Mouse (Mus musculus): ENCODE results near the gene Asf1b. TPM values are rescaled to one million over a fixed set of nuclear protein-coding genes. Genes with fewer than 3 reads are reported as not detected.

Asf1b gene
- polyA plus RNA-seq, 1 experiment from 2014 or later, result 83.0 TPM

GRCm38 (mm10) chr8:83937645-83938044 is 17.7 kb upstream of the Asf1b start:
- Histone ChIP-seq H3K4me3 (ENCODE audit: low read depth, low read length) (no peak overlapping the region), H3K36me3 (replicated peaks; ENCODE audit: control insufficient read depth, insufficient read depth, low read depth, low read length) (peaks cover 23% of the 10 kb centered on the region), H3K27ac (replicated peaks; ENCODE audit: low read depth, low read length) (no peak overlapping the region), H3K4me1 (ENCODE audit: control insufficient read depth, insufficient read depth, low read length) (no peaks in the 10 kb centered on the region), H3K27me3 (ENCODE audit: control insufficient read depth, insufficient read depth, low read length) (no peaks in the 10 kb centered on the region), H3K9ac (replicated peaks; ENCODE audit: low read length) (no peak overlapping the region), H3K4me2 (ENCODE audit: low read depth, low read length) (no peak overlapping the region), H3K9me3 (replicated peaks; ENCODE audit: control insufficient read depth, low read length) (no peaks in the 10 kb centered on the region)
- ATAC-seq (replicated peaks; ENCODE audit: insufficient number of reproducible peaks, low FRiP score, low TSS enrichment, low read depth) (no peak), DNase-seq (ENCODE audit: low spot score) (no peak)
- 91% methylated on average over 7 of the region's 7 CpGs for WGBS

DNA sequence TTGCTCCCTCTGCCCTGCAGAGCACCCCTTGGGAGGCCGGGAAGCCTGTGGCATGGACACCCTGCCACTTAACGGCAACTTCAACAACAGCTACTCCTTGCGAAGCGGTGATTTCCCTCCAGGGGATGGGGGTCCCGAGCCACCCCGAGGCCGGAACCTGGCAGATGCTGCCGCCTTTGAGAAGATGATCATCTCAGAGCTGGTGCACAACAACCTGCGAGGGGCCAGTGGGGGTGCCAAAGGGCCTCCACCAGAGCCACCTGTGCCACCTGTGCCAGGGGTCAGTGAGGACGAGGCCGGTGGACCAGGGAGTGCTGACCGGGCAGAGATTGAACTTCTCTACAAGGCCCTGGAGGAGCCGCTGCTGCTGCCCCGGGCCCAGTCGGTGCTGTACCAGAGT is 17.0 kb upstream of the Asf1b start:
- no peak for ATAC-seq (replicated peaks; ENCODE audit: insufficient number of reproducible peaks, low FRiP score, low TSS enrichment, low read depth)
- Histone ChIP-seq H3K4me3 (ENCODE audit: low read depth, low read length) (no peak overlapping the region), H3K27me3 (ENCODE audit: control insufficient read depth, insufficient read depth, low read length) (no peaks in the 10 kb centered on the region), H3K4me2 (ENCODE audit: low read depth, low read length) (no peak overlapping the region), H3K9ac (replicated peaks; ENCODE audit: low read length) (no peak overlapping the region), H3K27ac (replicated peaks; ENCODE audit: low read depth, low read length) (no peak overlapping the region), H3K36me3 (replicated peaks; ENCODE audit: control insufficient read depth, insufficient read depth, low read depth, low read length) (peaks cover 22% of the 10 kb centered on the region), H3K4me1 (ENCODE audit: control insufficient read depth, insufficient read depth, low read length) (no peaks in the 10 kb centered on the region), H3K9me3 (replicated peaks; ENCODE audit: control insufficient read depth, low read length) (no peaks in the 10 kb centered on the region)
- WGBS, result 92% methylated on average over 15 of the region's 15 CpGs
- no peak for DNase-seq (ENCODE audit: low spot score)

DNA sequence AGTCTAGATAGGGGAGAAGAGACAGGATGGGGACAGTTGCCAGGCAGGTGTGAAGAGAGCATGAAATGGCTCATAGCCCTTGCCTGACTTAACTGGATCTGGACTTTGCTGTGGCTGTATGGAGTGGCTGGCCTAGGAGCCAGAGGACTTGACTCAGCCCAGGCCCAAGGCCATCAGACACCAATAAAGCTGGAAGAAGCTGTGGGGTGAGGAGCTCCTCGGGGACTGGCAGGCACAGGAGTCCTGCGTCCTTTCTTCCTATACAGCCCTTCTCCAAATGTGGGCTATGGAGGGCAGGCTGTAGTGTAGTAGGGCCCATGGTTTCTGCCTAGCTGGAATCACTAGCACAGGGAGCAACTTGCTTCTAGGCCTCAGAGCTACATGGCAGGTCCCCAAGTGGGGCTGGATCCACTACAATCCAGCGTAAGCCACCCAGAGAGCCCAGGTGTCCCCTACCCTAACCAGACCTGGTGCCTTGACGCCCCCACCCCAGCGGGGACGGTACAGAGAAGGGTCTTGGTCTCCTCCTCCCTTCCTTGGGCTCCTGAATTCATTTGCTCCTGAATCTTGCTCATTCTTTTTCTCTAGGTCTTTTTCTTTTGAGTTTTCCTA is 14.1 kb upstream of the Asf1b start:
- H3K27me3 ChIP-seq (ENCODE audit: control insufficient read depth, insufficient read depth, low read length), result no peaks in the 10 kb centered on the region

GRCm38 (mm10) chr8:83942446-83942845 is 12.9 kb upstream of the Asf1b start:
- H3K27ac ChIP-seq (replicated peaks; ENCODE audit: low read depth, low read length), result no peak overlapping the region
- H3K36me3 ChIP-seq (replicated peaks; ENCODE audit: control insufficient read depth, insufficient read depth, low read depth, low read length), result peaks cover 5% of the 10 kb centered on the region
- no peak for ATAC-seq (replicated peaks; ENCODE audit: insufficient number of reproducible peaks, low FRiP score, low TSS enrichment, low read depth)
- no peak overlapping the region for H3K9ac ChIP-seq (replicated peaks; ENCODE audit: low read length)
- no peak overlapping the region for H3K4me2 ChIP-seq (ENCODE audit: low read depth, low read length)
- no peak overlapping the region for H3K4me3 ChIP-seq (ENCODE audit: low read depth, low read length)
- no peaks in the 10 kb centered on the region for H3K4me1 ChIP-seq (ENCODE audit: control insufficient read depth, insufficient read depth, low read length)
- no peaks in the 10 kb centered on the region for H3K27me3 ChIP-seq (ENCODE audit: control insufficient read depth, insufficient read depth, low read length)
- WGBS, result 95% methylated on average over 1 of the region's 1 CpGs
- H3K9me3 ChIP-seq (replicated peaks; ENCODE audit: control insufficient read depth, low read length), result no peaks in the 10 kb centered on the region
- no peak for DNase-seq (ENCODE audit: low spot score)

More for the DNA sequence above, 14.1 kb upstream of the Asf1b start:
- peaks cover 9% of the 10 kb centered on the region for H3K36me3 ChIP-seq (replicated peaks; ENCODE audit: control insufficient read depth, insufficient read depth, low read depth, low read length)
- DNase-seq (ENCODE audit: low spot score) (no peak), ATAC-seq (replicated peaks; ENCODE audit: insufficient number of reproducible peaks, low FRiP score, low TSS enrichment, low read depth) (0 out of 2 replicates have a peak, but pooled peaks have one; percentile 13)
- no peaks in the 10 kb centered on the region for H3K9me3 ChIP-seq (replicated peaks; ENCODE audit: control insufficient read depth, low read length)
- no peaks in the 10 kb centered on the region for H3K4me1 ChIP-seq (ENCODE audit: control insufficient read depth, insufficient read depth, low read length)
- H3K4me3 ChIP-seq (ENCODE audit: low read depth, low read length), result no peak overlapping the region
- no peak overlapping the region for H3K9ac ChIP-seq (replicated peaks; ENCODE audit: low read length)
- WGBS, result 63% methylated on average over 6 of the region's 6 CpGs
- H3K27ac ChIP-seq (replicated peaks; ENCODE audit: low read depth, low read length), result no peak overlapping the region
- no peak overlapping the region for H3K4me2 ChIP-seq (ENCODE audit: low read depth, low read length)

DNA sequence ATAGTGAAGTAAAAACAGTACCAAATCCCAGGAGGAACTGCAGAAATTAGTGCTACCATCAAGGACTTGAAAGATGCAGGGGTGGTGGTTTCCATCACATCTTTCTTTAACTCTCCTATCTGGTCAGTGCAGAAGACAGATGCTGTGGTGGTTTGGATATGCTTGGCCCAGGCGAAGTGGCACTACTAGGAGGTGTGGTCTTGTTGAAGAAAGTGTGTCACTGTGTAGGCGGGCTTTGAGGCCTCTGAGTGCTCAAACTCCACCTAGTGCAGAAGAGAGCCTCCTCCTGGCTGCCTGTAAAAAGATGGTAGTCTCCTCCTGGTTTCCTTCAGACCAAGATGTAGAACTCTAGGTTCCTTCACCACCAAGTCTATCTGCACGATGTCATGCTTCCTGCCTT is 9.8 kb upstream of the Asf1b start:
- Histone ChIP-seq H3K9me3 (replicated peaks; ENCODE audit: control insufficient read depth, low read length) (no peaks in the 10 kb centered on the region), H3K27ac (replicated peaks; ENCODE audit: low read depth, low read length) (no peak overlapping the region), H3K27me3 (ENCODE audit: control insufficient read depth, insufficient read depth, low read length) (no peaks in the 10 kb centered on the region), H3K36me3 (replicated peaks; ENCODE audit: control insufficient read depth, insufficient read depth, low read depth, low read length) (no peaks in the 10 kb centered on the region), H3K4me1 (ENCODE audit: control insufficient read depth, insufficient read depth, low read length) (no peaks in the 10 kb centered on the region), H3K4me3 (ENCODE audit: low read depth, low read length) (no peak overlapping the region), H3K9ac (replicated peaks; ENCODE audit: low read length) (no peak overlapping the region), H3K4me2 (ENCODE audit: low read depth, low read length) (no peak overlapping the region)
- no peak for ATAC-seq (replicated peaks; ENCODE audit: insufficient number of reproducible peaks, low FRiP score, low TSS enrichment, low read depth)
- WGBS, result 72% methylated on average over 3 of the region's 3 CpGs
- DNase-seq (ENCODE audit: low spot score), result no peak

DNA sequence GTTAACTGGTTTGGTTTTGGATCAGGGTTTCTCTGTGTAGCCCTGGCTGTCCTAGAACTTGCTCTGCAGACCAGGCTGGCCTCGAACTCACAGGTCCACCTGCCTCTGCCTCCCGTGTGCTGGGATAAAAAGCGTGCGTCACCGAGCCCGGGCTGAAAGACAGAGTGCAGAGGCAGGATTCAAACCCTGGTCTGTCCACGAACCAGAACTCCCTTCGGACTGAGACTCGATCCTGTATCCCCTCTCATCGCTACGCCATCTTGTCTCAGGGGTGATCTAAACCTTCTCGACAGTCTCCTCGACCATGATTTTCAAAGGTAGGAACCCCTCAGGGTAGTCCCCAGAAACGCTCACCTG is 580 bp upstream of the Asf1b start:
- Histone ChIP-seq H3K36me3 (replicated peaks; ENCODE audit: control insufficient read depth, insufficient read depth, low read depth, low read length) (no peaks in the 10 kb centered on the region), H3K4me1 (ENCODE audit: control insufficient read depth, insufficient read depth, low read length) (no peaks in the 10 kb centered on the region; the same call in 1 of the 2 replicates), H3K9me3 (replicated peaks; ENCODE audit: control insufficient read depth, low read length) (no peaks in the 10 kb centered on the region), H3K4me2 (ENCODE audit: low read depth, low read length) (peak overlapping the region; percentile 48), H3K27ac (replicated peaks; ENCODE audit: low read depth, low read length) (no peak overlapping the region), H3K9ac (replicated peaks; ENCODE audit: low read length) (peak overlapping the region; percentile 37; the same call in 1 of the 2 replicates), H3K27me3 (ENCODE audit: control insufficient read depth, insufficient read depth, low read length) (no peaks in the 10 kb centered on the region), H3K4me3 (ENCODE audit: low read depth, low read length) (peak overlapping the region; percentile 46)
- WGBS, result 2% methylated on average over 14 of the region's 14 CpGs
- ATAC-seq (replicated peaks; ENCODE audit: insufficient number of reproducible peaks, low FRiP score, low TSS enrichment, low read depth), result no peak
- DNase-seq (ENCODE audit: low spot score), result no peak

DNA sequence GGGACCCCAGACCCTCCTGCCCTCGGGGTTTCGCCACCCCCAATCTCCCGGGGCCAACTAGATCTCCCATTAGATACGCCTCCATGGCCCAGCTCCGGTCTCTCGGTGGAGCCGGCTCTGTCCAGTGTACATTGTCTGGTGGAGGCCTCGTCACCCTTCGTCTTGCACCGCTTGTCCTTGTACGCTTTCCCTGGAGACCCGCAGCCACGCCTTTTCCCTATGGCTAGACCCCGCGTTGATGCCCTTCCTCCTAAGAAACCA is 581 bp downstream of the Asf1b start:
- DNase-seq (ENCODE audit: low spot score) (no peak), ATAC-seq (replicated peaks; ENCODE audit: insufficient number of reproducible peaks, low FRiP score, low TSS enrichment, low read depth) (no peak)
- no peak overlapping the region for H3K27ac ChIP-seq (replicated peaks; ENCODE audit: low read depth, low read length)
- no peaks in the 10 kb centered on the region for H3K27me3 ChIP-seq (ENCODE audit: control insufficient read depth, insufficient read depth, low read length)
- H3K4me2 ChIP-seq (ENCODE audit: low read depth, low read length), result peak overlapping the region; percentile 71
- H3K9me3 ChIP-seq (replicated peaks; ENCODE audit: control insufficient read depth, low read length), result no peaks in the 10 kb centered on the region
- no peaks in the 10 kb centered on the region for H3K36me3 ChIP-seq (replicated peaks; ENCODE audit: control insufficient read depth, insufficient read depth, low read depth, low read length)
- H3K4me1 ChIP-seq (ENCODE audit: control insufficient read depth, insufficient read depth, low read length), result no peaks in the 10 kb centered on the region; the same call in 1 of the 2 replicates
- H3K4me3 ChIP-seq (ENCODE audit: low read depth, low read length), result peak overlapping the region; percentile 46
- 2% methylated on average over 15 of the region's 15 CpGs for WGBS
- peak overlapping the region; percentile 56 for H3K9ac ChIP-seq (replicated peaks; ENCODE audit: low read length)

GRCm38 (mm10) chr8:83956789-83957188 is 1.5 kb downstream of the Asf1b start:
- Histone ChIP-seq H3K4me3 (ENCODE audit: low read depth, low read length) (peak overlapping the region; percentile 46; the same call in 1 of the 2 replicates), H3K27me3 (ENCODE audit: control insufficient read depth, insufficient read depth, low read length) (no peaks in the 10 kb centered on the region), H3K9me3 (replicated peaks; ENCODE audit: control insufficient read depth, low read length) (no peaks in the 10 kb centered on the region), H3K4me1 (ENCODE audit: control insufficient read depth, insufficient read depth, low read length) (no peaks in the 10 kb centered on the region; the same call in 1 of the 2 replicates), H3K27ac (replicated peaks; ENCODE audit: low read depth, low read length) (no peak overlapping the region), H3K36me3 (replicated peaks; ENCODE audit: control insufficient read depth, insufficient read depth, low read depth, low read length) (no peaks in the 10 kb centered on the region), H3K9ac (replicated peaks; ENCODE audit: low read length) (peak overlapping the region; percentile 56; the same call in 1 of the 2 replicates), H3K4me2 (ENCODE audit: low read depth, low read length) (no peak overlapping the region; the same call in 1 of the 2 replicates)
- WGBS, result 41% methylated on average over 1 of the region's 1 CpGs
- DNase-seq (ENCODE audit: low spot score) (peak; percentile 22), ATAC-seq (replicated peaks; ENCODE audit: insufficient number of reproducible peaks, low FRiP score, low TSS enrichment, low read depth) (no peak)

Measured in embryonic facial prominence, embryonic 11.5 days (tissue).